Mouse (Mus musculus): Measurements from ENCODE around the gene Gprc5b.

The Gprc5b gene

GRCm38 (mm10) chr7:118995007-118995406, at the start of gene Gprc5b:
Gene Gprc5b (minus strand): TSS chr7:118995211.
- DNase-seq (ENCODE audit: low spot score in 2 of 2) = peak in 1 of 2 experiments; percentile 62

GRCm38 (mm10) chr7:119041502-119041901, 46.5 kb upstream of the Gprc5b start:
- no peak for DNase-seq (ENCODE audit: low spot score in 2 of 2)

- no peak for DNase-seq (ENCODE audit: low spot score in 2 of 2)
Observed at GRCm38 (mm10) chr7:119037581-119037980, 42.6 kb upstream of the Gprc5b start.

GRCm38 (mm10) chr7:119034243-119034961, 39.4 kb upstream of the Gprc5b start:
- DNase-seq (ENCODE audit: low spot score in 2 of 2) = no peak

- peak; percentile 7 to 71 for DNase-seq (ENCODE audit: low spot score in 2 of 2)
Observed at GRCm38 (mm10) chr7:119023394-119023921, 28.4 kb upstream of the Gprc5b start.

GRCm38 (mm10) chr7:119022238-119023156, 27.5 kb upstream of the Gprc5b start:
- peak in 1 of 2 experiments; percentile 8 for DNase-seq (ENCODE audit: low spot score in 2 of 2)

GRCm38 (mm10) chr7:119019537-119019936, 24.5 kb upstream of the Gprc5b start:
- peak in 1 of 2 experiments; percentile 21 for DNase-seq (ENCODE audit: low spot score in 2 of 2)

GRCm38 (mm10) chr7:119015736-119016135, 20.7 kb upstream of the Gprc5b start:
- DNase-seq (ENCODE audit: low spot score in 2 of 2) = peak in 1 of 2 experiments; percentile 26

- peak in 1 of 2 experiments; percentile 85 for DNase-seq (ENCODE audit: low spot score in 2 of 2)
Observed at GRCm38 (mm10) chr7:119010854-119011529, 16.0 kb upstream of the Gprc5b start.

GRCm38 (mm10) chr7:119002501-119002900, 7.5 kb upstream of the Gprc5b start:
- DNase-seq (ENCODE audit: low spot score in 2 of 2) = no peak

GRCm38 (mm10) chr7:119001965-119002364, 7.0 kb upstream of the Gprc5b start:
- no peak for DNase-seq (ENCODE audit: low spot score in 2 of 2)

- DNase-seq (ENCODE audit: low spot score in 2 of 2) = no peak
Observed at GRCm38 (mm10) chr7:118999857-119000256, 4.8 kb upstream of the Gprc5b start.

GRCm38 (mm10) chr7:118996137-118996837, 1.3 kb upstream of the Gprc5b start:
- peak in 1 of 2 experiments; percentile 93 for DNase-seq (ENCODE audit: low spot score in 2 of 2)

GRCm38 (mm10) chr7:118995671-118996070, 660 bp upstream of the Gprc5b start:
- no peak for DNase-seq (ENCODE audit: low spot score in 2 of 2)

GRCm38 (mm10) chr7:118994231-118994842, 674 bp downstream of the Gprc5b start:
- no peak for DNase-seq (ENCODE audit: low spot score in 2 of 2)

GRCm38 (mm10) chr7:118993597-118994230, 1.3 kb downstream of the Gprc5b start:
- DNase-seq (ENCODE audit: low spot score in 2 of 2) = no peak

GRCm38 (mm10) chr7:118992623-118993405, 2.2 kb downstream of the Gprc5b start:
- DNase-seq (ENCODE audit: low spot score in 2 of 2) = no peak

GRCm38 (mm10) chr7:118992080-118992560, 2.9 kb downstream of the Gprc5b start:
- no peak for DNase-seq (ENCODE audit: low spot score in 2 of 2)

GRCm38 (mm10) chr7:118991341-118991884, 3.6 kb downstream of the Gprc5b start:
- DNase-seq (ENCODE audit: low spot score in 2 of 2) = no peak

Measured in left cerebral cortex, adult 9 months (tissue).